Mouse (Mus musculus) megakaryocyte-erythroid progenitor cell, adult 5 weeks (primary cell): ENCODE measurements around the gene Pnmal1. TPM values are rescaled to one million over a fixed set of nuclear protein-coding genes. Genes with fewer than 3 reads are reported as not detected.

Source experiments
- polyA plus RNA-seq: library from polyadenylated mRNA; stranded (reverse); fragments of >175 nt; gene quantifications from 2 replicates; pipeline ENCODE4 v1.2.3, GENCODE M21; 2012

The Pnmal1 gene
- polyA plus RNA-seq, result 0.01 TPM in 1 of 2 replicates, not detected in the other

DNA sequence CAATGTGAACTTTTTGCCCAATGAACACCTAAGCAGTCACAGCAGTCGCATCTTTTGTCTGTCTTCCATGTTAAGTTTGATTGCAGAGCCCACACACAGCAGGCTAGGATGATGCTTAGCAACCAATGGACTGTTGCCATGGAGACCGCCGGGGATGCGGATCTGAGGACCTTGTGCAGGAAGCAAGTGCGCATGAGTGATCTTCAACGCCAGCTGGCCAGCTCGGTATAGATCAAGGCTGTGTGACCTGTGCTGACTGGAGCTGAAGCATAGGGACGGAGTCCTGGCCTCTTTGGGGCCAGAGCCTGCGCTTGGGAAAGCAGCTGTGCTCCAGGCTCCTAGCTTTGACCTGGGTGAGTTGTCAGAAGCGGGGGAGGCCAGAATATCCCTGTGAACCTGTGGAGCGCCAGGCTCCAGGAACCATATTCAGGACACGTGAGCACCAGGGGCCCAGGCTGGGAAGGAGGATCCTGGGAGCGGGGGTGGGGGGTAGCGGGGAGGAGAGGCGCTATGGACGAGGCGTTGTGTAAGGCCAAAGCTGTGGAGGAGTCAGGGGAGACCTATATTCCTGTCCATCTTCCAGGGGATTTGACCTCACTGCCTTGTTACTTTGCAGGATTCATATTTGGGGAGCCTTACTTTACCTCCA, at the start of gene Pnmal1:
TSS of gene Pnmal1 (plus strand) at position 141 of the 649 bp plus-strand sequence.

DNA sequence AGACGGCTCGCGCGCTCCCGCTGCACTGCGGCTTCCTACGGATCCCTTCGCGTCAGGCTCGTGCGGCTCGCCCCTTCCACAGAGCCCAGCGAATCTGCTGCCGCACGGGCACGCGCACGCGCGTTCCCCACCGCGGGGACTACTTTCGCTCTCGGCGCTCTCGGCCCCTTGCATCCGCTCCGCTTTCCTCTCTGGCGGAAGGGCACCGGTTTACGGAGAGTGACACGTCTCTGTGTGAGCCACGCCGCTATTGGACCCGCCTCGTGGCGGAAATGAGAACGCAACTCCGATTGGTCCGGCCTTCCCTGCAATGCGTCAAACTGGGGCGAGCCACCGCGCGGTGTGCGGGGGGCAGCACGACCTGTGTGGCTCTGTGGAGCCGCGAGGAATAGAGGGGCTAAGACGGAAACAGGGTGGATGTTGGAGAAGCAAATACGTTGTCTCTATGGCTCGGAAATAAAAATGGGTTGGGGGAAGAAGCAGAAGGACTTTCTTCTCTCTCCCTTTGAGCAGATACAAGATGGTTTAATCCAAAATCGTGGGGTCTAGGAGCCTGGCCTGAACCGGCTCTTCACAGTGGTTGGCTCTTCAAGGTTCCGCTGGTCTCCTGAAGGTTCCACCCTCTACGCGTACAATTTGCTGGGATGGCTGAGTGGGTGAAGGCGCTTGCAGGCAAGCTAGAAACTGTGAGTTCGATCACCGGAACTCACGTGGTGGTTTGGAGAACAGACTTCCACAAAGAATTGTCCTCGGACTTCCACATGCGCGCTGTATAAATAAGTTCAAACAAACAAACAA, 35.2 kb upstream of the Pnmal1 start, which contains the start of gene Calm3:
TSS of gene Calm3 (minus strand) at position 78 of the 798 bp plus-strand sequence.

DNA sequence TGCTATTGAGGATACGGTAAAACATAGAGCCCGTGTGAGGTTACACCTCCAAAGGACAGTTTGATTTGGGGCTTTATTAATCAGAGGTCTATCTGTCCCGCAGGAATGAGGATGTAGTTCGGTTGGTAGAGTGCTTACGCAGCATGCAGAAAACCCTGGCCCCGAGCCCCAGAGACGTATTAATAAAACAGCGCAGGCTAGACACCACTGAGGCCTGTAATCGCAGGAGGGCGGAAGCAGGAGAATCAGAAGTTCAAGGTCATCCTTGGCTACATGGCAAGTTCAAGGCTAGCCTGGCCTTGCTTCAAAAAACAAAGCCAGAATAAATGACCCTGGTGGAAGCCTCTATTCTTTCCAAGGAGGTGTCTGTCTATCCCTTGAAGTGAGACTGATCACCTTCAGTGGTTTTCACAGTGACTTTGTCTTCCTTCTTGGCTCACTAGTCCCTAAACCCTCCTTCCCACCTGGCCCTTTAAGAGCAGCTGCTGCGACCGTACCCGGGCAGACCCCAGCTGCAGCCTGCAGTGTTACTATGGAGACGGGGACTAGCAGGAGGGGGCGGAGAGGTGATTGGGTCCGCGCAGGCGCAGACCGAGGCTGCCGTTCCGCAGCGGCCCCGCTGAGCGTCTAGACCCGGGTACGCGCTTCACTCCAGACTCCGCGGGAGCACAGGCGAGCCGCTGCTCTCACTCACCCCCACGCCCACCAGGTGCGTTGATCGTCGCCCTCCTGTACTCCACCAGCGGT, 15.2 kb upstream of the Pnmal1 start, which contains the start of gene Pnmal2:
TSS of gene Pnmal2 (plus strand) at position 622 of the 747 bp plus-strand sequence.

DNA sequence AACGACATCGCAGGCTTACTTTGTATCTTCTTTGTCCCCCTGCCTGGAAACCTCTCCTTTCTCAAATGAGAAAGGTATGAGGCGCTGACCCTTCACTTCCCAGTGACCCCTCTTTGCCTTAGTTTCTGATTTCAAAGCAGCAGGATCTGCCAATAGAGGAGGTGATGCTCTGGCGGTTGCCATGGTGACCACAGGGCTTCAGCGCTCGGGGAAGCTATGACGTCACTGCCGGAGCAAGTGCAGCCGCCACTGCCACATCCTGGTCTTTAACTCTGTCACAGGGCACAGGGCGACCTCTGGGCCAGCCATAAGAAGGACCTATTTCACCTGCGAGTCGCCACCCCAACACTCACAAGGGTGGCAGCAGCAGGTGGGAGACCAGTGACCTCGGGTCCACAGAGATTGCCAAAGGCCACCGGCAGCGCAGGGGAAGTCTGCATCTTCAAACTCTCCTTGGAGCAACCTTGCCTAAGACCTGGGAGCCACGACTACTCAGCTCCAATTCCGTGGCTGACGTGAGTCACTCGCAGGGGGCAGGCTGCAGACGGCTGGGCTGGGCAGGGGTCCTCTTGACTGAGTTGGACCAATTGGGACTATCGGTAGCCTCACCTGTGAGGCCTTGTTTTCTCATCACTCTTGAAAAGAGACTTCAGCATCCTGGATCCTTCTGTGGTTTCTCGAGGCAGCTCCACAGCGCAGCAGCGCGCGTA, 23.5 kb downstream of the Pnmal1 start, which contains the start of gene Gm42372:
TSS of gene Gm42372 (plus strand) at position 228 of the 710 bp plus-strand sequence.

DNA sequence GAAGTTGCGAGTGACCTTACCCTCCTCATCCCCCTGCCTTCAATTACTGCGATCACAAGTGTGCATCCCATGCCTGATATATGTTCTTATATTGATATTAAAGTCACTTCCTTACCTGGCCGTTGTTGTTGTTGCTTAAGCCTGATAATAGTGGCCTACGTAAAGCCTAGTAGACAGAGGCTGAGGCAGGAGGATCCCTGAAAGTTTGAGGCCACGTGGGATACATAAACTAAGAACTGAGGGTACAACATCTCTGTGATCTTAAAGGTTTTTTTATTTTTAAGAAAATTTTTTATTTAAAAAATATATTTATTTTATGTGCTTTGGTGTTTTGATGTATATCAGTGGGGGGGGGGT, 33.0 kb downstream of the Pnmal1 start, which contains the start of gene Ccdc8:
TSS of gene Ccdc8 (plus strand) at position 258 of the 357 bp plus-strand sequence.

Other genes starting within 250 kb of the Pnmal1 start
- not detected in 2 replicates for gene Ceacam9, start 237.8 kb upstream of the Pnmal1 start, polyA plus RNA-seq
- gene Ap2s1, start 221.3 kb upstream of the Pnmal1 start, polyA plus RNA-seq, result 564 and 583 TPM in 2 replicates
- gene Slc1a5, start 178.3 kb upstream of the Pnmal1 start, polyA plus RNA-seq, result 84.0 and 89.0 TPM in 2 replicates
- gene Strn4, start 143.8 kb upstream of the Pnmal1 start, polyA plus RNA-seq, result 83.0 and 89.1 TPM in 2 replicates
- gene Fkrp, start 142.9 kb upstream of the Pnmal1 start, polyA plus RNA-seq, result 21.2 and 26.2 TPM in 2 replicates
- gene Prkd2, start 116.8 kb upstream of the Pnmal1 start, polyA plus RNA-seq, result 37.0 and 42.4 TPM in 2 replicates
- gene Dact3, start 84.4 kb upstream of the Pnmal1 start, polyA plus RNA-seq, result 0.94 and 1.1 TPM in 2 replicates
- gene Gng8, start 67.9 kb upstream of the Pnmal1 start, polyA plus RNA-seq, result not detected in 2 replicates
- 1.9 and 2.8 TPM in 2 replicates for gene Ptgir, start 53.2 kb upstream of the Pnmal1 start, polyA plus RNA-seq
- 584 and 773 TPM in 2 replicates for gene Calm3, start 35.6 kb upstream of the Pnmal1 start, polyA plus RNA-seq
- 0.09 TPM in 2 replicates for gene Pnmal2, start 15.0 kb upstream of the Pnmal1 start, polyA plus RNA-seq
- 0.05 and 0.09 TPM in 2 replicates for gene Gm42372, start 23.4 kb downstream of the Pnmal1 start, polyA plus RNA-seq
- gene Ccdc8, start 33.0 kb downstream of the Pnmal1 start, polyA plus RNA-seq, result 6.3 and 7.3 TPM in 2 replicates
- 120 and 141 TPM in 2 replicates for gene Ppp5c, start 68.2 kb downstream of the Pnmal1 start, polyA plus RNA-seq
- 6.4 and 9.0 TPM in 2 replicates for gene Hif3a, start 102.7 kb downstream of the Pnmal1 start, polyA plus RNA-seq
- 0.06 TPM in 1 of 2 replicates, not detected in the other for gene Psg16, start 114.4 kb downstream of the Pnmal1 start, polyA plus RNA-seq
- gene Ceacam3, start 190.6 kb downstream of the Pnmal1 start, polyA plus RNA-seq, result not detected in 2 replicates
- gene Psg29, start 243.8 kb downstream of the Pnmal1 start, polyA plus RNA-seq, result 0.02 TPM in 1 of 2 replicates, not detected in the other